Mouse (Mus musculus) MEL (cell line): Measurements from ENCODE around the gene Plin1.

Experiments used
- CTCF ChIP-seq, 3 experiments: IDR thresholded peaks in 2 of 3; conservative IDR thresholded peaks in 1 of 3; 2 replicates each; pipeline ENCODE4 v1.5.1; 2011 to 2012; ENCODE audit warnings: low read length in 3 of 3, low read depth in 2 of 3, mild to moderate bottlenecking in 2 of 3, improper control_type of control experiment in 1 of 3, inconsistent platforms in 1 of 3, mixed read lengths in 1 of 3, moderate library complexity in 1 of 3; ENCODE audit not compliant: control insufficient read depth in 1 of 3, insufficient read depth in 1 of 3, poor library complexity in 1 of 3, severe bottlenecking in 1 of 3
- GATA1 ChIP-seq: IDR thresholded peaks from 2 replicates; pipeline ENCODE4 v1.6.1; 2011; ENCODE audit warnings: low read depth, low read length, improper control_type of control experiment
- JUND ChIP-seq: IDR thresholded peaks from 2 replicates; pipeline ENCODE4 v1.6.1; 2011; ENCODE audit warnings: low read depth, mild to moderate bottlenecking, improper control_type of control experiment, low read length
- MAFK ChIP-seq: IDR thresholded peaks from 2 replicates; pipeline ENCODE4 v1.6.1; 2011; ENCODE audit warnings: low read depth, mild to moderate bottlenecking, low read length, improper control_type of control experiment, borderline replicate concordance
- SIN3A ChIP-seq: IDR thresholded peaks from 2 replicates; pipeline ENCODE4 v1.6.1; 2012; ENCODE audit warnings: low read length, improper control_type of control experiment, inconsistent platforms

GRCm38 (mm10) chr7:79728219-79728618 is 4.5 kb downstream of the Plin1 start:
- peak; percentile 86 to 99 (median 97) for TF ChIP-seq CTCF (IDR thresholded peaks at IDR 0.05 in 2 of 3, conservative IDR thresholded peaks at IDR 0.05 in 1 of 3; ENCODE audit: control insufficient read depth in 1 of 3, insufficient read depth in 1 of 3, low read depth in 2 of 3, low read length in 3 of 3, poor library complexity in 1 of 3, severe bottlenecking in 1 of 3)
- TF ChIP-seq JUND: no peak
- TF ChIP-seq MAFK: no peak
- TF ChIP-seq SIN3A: no peak; the same call in 1 of the 2 replicates
- TF ChIP-seq GATA1: peak; percentile 70
